Mouse (Mus musculus) lung, postnatal 14 days (tissue): ENCODE results near the gene 4833420G17Rik.
"Not testable (repeated sequence)": the region's sequence is repeated elsewhere in the genome, so short reads cannot be mapped to it uniquely, and the experiment has no call there.

Source experiments
- DNase-seq: peaks from one replicate; pipeline ENCODE4 v3.0.0; 2021

Gene 4833420G17Rik

GRCm38 (mm10) chr13:119462596-119463560, at the start of gene 4833420G17Rik:
Gene 4833420G17Rik (plus strand): TSS chr13:119462768.
- peak; percentile 91 for DNase-seq

GRCm38 (mm10) chr13:119413026-119413425, 49.5 kb upstream of the 4833420G17Rik start:
- no peak for DNase-seq

- no peak for DNase-seq
These were observed 44.1 kb upstream of the 4833420G17Rik start for GRCm38 (mm10) chr13:119418479-119418878.

GRCm38 (mm10) chr13:119430164-119430563, 32.4 kb upstream of the 4833420G17Rik start:
- no peak for DNase-seq

GRCm38 (mm10) chr13:119432041-119432440, 30.5 kb upstream of the 4833420G17Rik start:
- peak; percentile 40 for DNase-seq

GRCm38 (mm10) chr13:119434359-119434758, 28.2 kb upstream of the 4833420G17Rik start:
- DNase-seq, result no peak

GRCm38 (mm10) chr13:119442244-119442643, 20.3 kb upstream of the 4833420G17Rik start:
- DNase-seq, result no peak

GRCm38 (mm10) chr13:119453563-119453962, 9.0 kb upstream of the 4833420G17Rik start:
- no peak for DNase-seq

GRCm38 (mm10) chr13:119455082-119455481, 7.5 kb upstream of the 4833420G17Rik start:
- DNase-seq, result no peak

- DNase-seq, result no peak
These were observed 6.2 kb upstream of the 4833420G17Rik start for GRCm38 (mm10) chr13:119456342-119456741.

GRCm38 (mm10) chr13:119461900-119462595, 520 bp upstream of the 4833420G17Rik start:
- no peak for DNase-seq

- DNase-seq, result no peak
These were observed 14.1 kb downstream of the 4833420G17Rik start for GRCm38 (mm10) chr13:119476631-119477030.

- DNase-seq, result no peak
These were observed 15.2 kb downstream of the 4833420G17Rik start for GRCm38 (mm10) chr13:119477789-119478188.

GRCm38 (mm10) chr13:119487354-119487753, 24.8 kb downstream of the 4833420G17Rik start:
- no peak for DNase-seq

GRCm38 (mm10) chr13:119487880-119488580, 25.5 kb downstream of the 4833420G17Rik start, which contains the start of the genes Tmem267 and 3110070M22Rik:
Gene Tmem267 (plus strand): TSS chr13:119488039.
Gene 3110070M22Rik (minus strand): TSS chr13:119488383.
- peak; percentile 82 for DNase-seq

GRCm38 (mm10) chr13:119492083-119492482, 29.5 kb downstream of the 4833420G17Rik start:
- not testable (repeated sequence) for DNase-seq

- not testable (repeated sequence) for DNase-seq
These were observed 32.4 kb downstream of the 4833420G17Rik start for GRCm38 (mm10) chr13:119494938-119495337.
